Mouse (Mus musculus) limb, embryonic 10.5 days (tissue): ENCODE results near the gene Gm13539. TPM values are rescaled to one million over a fixed set of nuclear protein-coding genes. Genes with fewer than 3 reads are reported as not detected.
"Not testable (repeated sequence)": the region's sequence is repeated elsewhere in the genome, so short reads cannot be mapped to it uniquely, and the experiment has no call there.

Experiments
- DNase-seq: peaks from one replicate; pipeline ENCODE4 v3.0.0-alpha.2; 2017; ENCODE audit warnings: low spot score
- H3K27ac ChIP-seq: fragments of 300-500 bp; sonication (generic); 2 replicates; pipeline ENCODE4 v1.5.1; 2016; ENCODE audit warnings: mild to moderate bottlenecking
- H3K27me3 ChIP-seq: fragments of 300-500 bp; sonication (generic); 2 replicates; pipeline ENCODE4 v1.6.1; 2016; ENCODE audit warnings: low read depth, mild to moderate bottlenecking; ENCODE audit not compliant: poor library complexity, severe bottlenecking
- H3K36me3 ChIP-seq: fragments of 300-500 bp; sonication (generic); 2 replicates; pipeline ENCODE4 v1.6.1; 2016; ENCODE audit warnings: mild to moderate bottlenecking, moderate library complexity
- H3K4me1 ChIP-seq: fragments of 300-500 bp; sonication (generic); 2 replicates; pipeline ENCODE4 v1.6.1; 2016
- H3K4me3 ChIP-seq: fragments of 300-500 bp; sonication (generic); 2 replicates; pipeline ENCODE4 v1.5.1; 2016; ENCODE audit warnings: mild to moderate bottlenecking, moderate library complexity
- H3K9me3 ChIP-seq: fragments of 300-500 bp; sonication (generic); replicated peaks from 2 replicates; pipeline ENCODE4 v1.6.1; 2016; ENCODE audit warnings: mild to moderate bottlenecking
- WGBS: fragments of 180-500 bp; shearing (Covaris S2); methylation state at CpG from one replicate; pipeline ENCODE4 v1.1.7; 2016; 5-methylcytosine and 5-hydroxymethylcytosine counted together
- polyA plus RNA-seq: library from polyadenylated mRNA; unstranded; fragments of >200 nt; fragmentation: Nextera tagmentation; extraction: Ambion mirVana; gene quantifications from 2 replicates; pipeline ENCODE4 v1.2.1, GENCODE M21; 2016

Gene Gm13539
- not detected in 2 replicates for polyA plus RNA-seq

DNA sequence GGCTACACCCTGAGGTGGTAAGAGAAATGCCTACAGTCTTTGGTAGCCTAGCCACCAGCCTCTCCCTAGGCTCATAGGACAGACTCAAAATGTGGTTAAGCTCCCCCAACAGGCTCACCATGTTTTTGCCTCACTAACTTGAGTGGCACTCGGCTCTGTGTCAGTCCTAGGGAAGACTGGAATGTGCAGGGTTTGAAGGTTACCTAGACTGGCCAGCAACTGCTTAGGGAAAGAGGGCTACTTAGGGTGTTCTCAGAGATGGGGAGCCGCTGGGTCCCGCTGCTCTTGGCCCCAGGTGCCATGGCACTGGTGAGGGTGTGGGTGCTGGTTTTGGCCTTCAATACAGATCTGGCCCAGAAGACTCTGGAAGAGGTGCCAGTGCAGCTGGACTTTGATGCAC, at the start of gene Gm13539:
Gene Gm13539, plus strand, starts transcription at position 301 of the 400 bp plus-strand sequence.
- WGBS, result 87% methylated on average over 3 of the region's 3 CpGs
- H3K27me3 ChIP-seq, result no peaks in the 10 kb centered on the region
- H3K4me3 ChIP-seq, result no peak within 1 kb of the TSS
- no peaks in the 10 kb centered on the region for H3K9me3 ChIP-seq
- H3K27ac ChIP-seq, result no peak within 1 kb of the TSS
- peaks cover 11% of the 10 kb centered on the region for H3K4me1 ChIP-seq
- H3K36me3 ChIP-seq, result no peaks in the 10 kb centered on the region
- no peak for DNase-seq

DNA sequence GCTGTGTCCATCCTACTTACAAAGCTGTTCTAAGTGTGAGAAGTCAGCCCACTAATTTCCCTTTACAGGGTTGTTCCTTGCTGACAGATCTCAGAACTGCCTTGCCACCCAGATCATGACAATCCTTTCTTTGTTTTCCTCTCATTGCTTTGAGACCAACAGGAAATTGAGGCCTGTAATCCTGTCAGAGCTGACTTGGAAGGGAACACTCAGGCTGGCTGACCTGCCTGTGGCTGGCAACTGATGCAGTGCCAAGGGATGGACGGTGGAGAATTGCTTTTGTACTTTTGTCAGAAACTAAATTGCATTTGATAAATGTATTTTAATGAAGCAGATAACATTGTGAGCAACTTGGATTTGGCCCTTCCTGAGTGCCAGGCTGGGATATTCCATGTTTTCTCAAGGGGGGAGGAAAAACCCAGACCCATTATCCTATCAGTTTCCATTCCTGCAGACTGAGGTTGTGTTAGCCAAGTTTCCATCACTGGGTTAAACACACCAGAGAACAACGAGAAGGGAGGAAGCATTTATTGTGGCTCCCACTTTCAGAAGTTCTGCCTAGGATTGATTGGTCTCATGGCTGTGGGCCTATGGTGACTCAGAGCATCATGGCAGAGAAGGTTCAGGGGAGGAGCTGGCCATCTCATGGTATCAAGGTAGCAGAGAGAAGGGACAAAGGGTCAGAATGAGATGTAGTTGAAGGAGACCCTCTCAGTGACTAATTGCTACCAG, 48.7 kb upstream of the Gm13539 start:
- H3K27me3 ChIP-seq, result no peaks in the 10 kb centered on the region
- no peak for DNase-seq
- 0 out of 2 replicates have a peak, but pooled peaks cover 2% of the 10 kb centered on the region for H3K4me1 ChIP-seq
- H3K4me3 ChIP-seq, result no peak overlapping the region
- no peak overlapping the region for H3K27ac ChIP-seq
- no peaks in the 10 kb centered on the region for H3K9me3 ChIP-seq
- H3K36me3 ChIP-seq, result no peaks in the 10 kb centered on the region
- WGBS, result 70% methylated on average over 2 of the region's 2 CpGs

DNA sequence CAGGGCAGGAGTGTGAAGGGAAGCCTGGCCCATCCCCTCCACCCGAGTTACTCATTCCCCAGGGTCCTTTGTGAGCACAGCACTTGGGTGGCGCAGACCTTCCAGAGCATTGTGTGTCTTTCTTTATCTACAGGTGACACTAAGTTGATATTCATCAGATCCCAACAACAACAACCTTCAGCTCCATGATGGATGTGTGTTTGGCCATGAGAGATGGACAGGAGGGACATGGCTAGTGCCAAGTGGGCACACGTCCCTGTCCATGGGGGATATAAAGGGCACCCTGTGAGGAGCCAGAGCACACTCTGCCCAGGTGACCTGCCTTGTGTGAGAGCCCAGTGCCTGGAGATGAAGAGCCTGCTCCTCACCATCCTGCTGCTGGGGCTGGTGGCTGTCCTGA, 45.3 kb upstream of the Gm13539 start, which contains the start of gene Obp2b:
Gene Obp2b, plus strand, starts transcription at position 301 of the 400 bp plus-strand sequence.
- H3K27ac ChIP-seq, H3K36me3 ChIP-seq, H3K4me3 ChIP-seq, DNase-seq, H3K4me1 ChIP-seq, H3K27me3 ChIP-seq, H3K9me3 ChIP-seq: not testable (repeated sequence)
- WGBS, result 85% methylated on average over 3 of the region's 3 CpGs

DNA sequence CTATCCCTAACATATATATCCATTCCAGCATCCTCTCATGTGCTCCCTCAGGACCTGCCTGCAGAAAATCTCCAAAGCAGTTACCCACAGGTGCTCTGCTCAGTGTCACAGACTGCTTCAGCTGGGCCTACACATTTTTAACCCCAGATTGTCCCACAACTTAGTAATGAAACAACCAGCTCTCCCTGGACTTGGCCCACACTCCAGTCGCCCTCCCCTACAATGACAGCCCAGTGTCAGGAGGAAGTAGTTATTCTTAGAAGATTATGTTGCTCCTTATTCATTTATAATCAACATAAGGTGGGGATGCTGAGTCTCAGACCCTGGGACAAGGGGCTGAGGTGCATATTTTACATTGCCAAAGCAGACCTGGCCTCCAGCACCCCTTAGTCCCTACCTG, 40.4 kb upstream of the Gm13539 start:
- WGBS, result 66% methylated on average over 1 of the region's 1 CpGs

DNA sequence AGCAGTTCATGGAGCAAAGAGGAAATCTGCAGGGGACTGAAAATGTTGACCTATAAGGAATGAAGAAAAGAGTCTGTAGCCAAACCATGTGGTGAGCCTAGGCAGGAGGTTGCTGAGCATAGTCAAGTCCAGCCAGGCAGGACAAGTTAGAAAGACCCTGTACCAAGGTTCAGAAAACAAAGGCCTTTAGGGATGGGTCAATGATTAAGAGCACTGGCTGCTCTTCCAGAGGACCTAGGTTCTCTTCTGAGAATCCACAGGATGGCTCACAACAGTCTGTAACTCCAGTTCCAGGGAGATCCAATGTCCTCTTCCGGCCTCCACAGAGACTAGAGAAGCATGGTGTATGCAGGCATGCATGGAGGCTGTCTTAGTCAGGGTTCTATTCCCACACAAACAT, 27.9 kb upstream of the Gm13539 start:
- no peak overlapping the region for H3K27ac ChIP-seq
- H3K4me1 ChIP-seq, result no peaks in the 10 kb centered on the region
- 91% methylated on average over 1 of the region's 1 CpGs for WGBS
- no peaks in the 10 kb centered on the region for H3K27me3 ChIP-seq
- no peak overlapping the region for H3K4me3 ChIP-seq
- no peak for DNase-seq
- no peaks in the 10 kb centered on the region for H3K9me3 ChIP-seq
- H3K36me3 ChIP-seq, result no peaks in the 10 kb centered on the region

More for the DNA sequence above, 40.4 kb upstream of the Gm13539 start:
- H3K36me3 ChIP-seq, result no peaks in the 10 kb centered on the region
- H3K4me3 ChIP-seq, result no peak overlapping the region
- no peaks in the 10 kb centered on the region for H3K9me3 ChIP-seq
- H3K27me3 ChIP-seq, result no peaks in the 10 kb centered on the region
- no peak for DNase-seq
- no peak overlapping the region for H3K27ac ChIP-seq
- no peaks in the 10 kb centered on the region for H3K4me1 ChIP-seq

DNA sequence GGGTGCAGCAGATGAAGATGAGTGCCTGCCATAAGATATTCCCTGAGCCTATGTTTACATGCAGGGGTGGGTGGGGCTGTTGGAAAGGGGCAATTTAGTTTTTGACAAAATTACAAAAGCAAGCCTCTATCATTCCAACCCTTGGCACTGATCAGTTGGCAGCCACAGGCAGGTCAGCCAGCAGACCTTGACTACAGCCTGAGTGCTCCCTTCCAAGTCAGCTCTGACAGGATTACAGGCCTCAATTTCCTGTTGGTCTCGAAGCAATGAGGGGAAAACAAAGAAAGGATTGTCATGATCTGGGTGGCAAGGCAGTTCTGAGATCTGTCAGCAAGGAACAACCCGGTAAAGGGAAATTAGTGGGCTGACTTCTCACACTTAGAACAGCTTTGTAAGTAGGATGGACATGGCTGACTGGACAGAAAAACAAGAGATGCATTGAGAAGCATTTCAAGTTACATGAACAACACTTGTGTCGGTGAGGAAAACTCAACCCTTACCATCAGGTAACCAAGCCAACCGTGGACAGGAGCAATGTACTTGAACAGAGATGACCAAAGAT, 23.9 kb upstream of the Gm13539 start:
- Histone ChIP-seq H3K9me3 (no peaks in the 10 kb centered on the region), H3K4me3 (no peak overlapping the region), H3K4me1 (no peaks in the 10 kb centered on the region), H3K36me3 (no peaks in the 10 kb centered on the region), H3K27ac (no peak overlapping the region), H3K27me3 (no peaks in the 10 kb centered on the region)
- DNase-seq, result no peak
- 67% methylated on average over 4 of the region's 4 CpGs for whole genome bisulfite sequencing

DNA sequence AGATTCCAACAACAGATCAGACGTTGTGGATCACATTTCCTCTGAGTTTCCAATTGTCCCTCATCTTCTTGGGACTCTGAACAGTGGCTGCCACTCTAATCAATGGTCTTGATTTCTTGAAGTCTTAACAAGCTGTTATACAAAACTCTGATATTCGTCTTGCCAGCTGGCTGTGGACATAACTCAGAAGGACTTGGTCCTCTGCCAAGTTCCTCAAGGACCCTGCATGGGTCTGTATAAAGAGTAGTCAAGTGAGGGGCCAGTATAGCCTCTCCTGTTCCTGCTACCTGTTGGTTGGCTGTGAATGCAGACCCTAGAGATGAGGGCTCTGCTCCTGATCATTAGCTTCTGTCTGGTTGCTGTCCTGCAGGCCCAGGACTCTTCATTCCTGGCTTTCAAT, 16.8 kb upstream of the Gm13539 start, which contains the start of gene Lcn3:
Gene Lcn3, plus strand, starts transcription at position 301 of the 400 bp plus-strand sequence.
- DNase-seq, result no peak
- Histone ChIP-seq H3K27me3 (no peaks in the 10 kb centered on the region), H3K36me3 (no peaks in the 10 kb centered on the region), H3K27ac (no peak within 1 kb of the TSS), H3K4me3 (no peak within 1 kb of the TSS), H3K4me1 (no peaks in the 10 kb centered on the region), H3K9me3 (no peaks in the 10 kb centered on the region)
- WGBS, result 68% methylated on average over 2 of the region's 2 CpGs

DNA sequence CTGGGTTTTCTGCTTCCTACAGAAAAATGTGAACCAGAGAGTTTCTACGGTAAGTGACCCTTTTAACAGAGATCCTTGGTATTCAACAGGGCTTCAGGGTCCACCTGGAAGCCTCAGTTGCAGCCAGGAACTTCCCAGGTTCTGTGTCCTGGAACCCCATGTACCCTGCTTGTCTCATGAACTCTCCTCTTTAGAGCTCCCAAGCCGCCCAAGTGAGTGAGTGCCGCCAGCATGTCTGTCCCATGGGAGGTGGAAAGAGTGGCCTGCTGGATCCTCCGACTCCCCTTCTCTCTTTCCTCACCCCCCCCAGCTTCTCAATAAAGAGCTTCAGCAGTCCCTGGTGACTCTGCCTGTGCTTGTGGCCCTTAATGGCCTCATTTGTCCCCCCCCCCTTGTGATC, 14.3 kb upstream of the Gm13539 start:
- Histone ChIP-seq H3K27ac (no peak overlapping the region), H3K4me3 (no peak overlapping the region), H3K27me3 (no peaks in the 10 kb centered on the region), H3K4me1 (no peaks in the 10 kb centered on the region), H3K36me3 (no peaks in the 10 kb centered on the region), H3K9me3 (no peaks in the 10 kb centered on the region)
- DNase-seq, result no peak
- WGBS, result 87% methylated on average over 4 of the region's 4 CpGs

DNA sequence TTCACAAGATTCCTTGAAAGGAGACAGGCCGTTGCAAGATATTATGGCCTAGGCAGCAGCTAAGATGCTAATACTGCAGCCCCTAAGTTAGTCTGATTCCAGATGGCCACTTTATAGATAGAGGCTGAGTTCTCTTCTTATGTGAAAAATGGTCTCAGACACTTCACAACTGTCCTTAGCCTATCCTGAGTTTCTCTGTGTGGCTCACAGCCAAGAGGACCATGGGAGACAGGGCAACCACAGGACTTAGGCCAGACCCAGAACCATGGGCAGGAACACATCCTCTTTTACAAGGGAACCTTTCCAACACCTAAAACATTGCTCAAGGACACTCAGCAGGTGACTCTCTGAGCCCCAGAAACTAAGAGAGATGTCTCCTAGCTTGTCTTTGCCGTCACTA, 8.6 kb upstream of the Gm13539 start:
- H3K4me1 ChIP-seq, result no peaks in the 10 kb centered on the region
- 88% methylated on average over 2 of the region's 2 CpGs for WGBS
- no peaks in the 10 kb centered on the region for H3K9me3 ChIP-seq
- H3K36me3 ChIP-seq, result no peaks in the 10 kb centered on the region
- H3K27me3 ChIP-seq, result no peaks in the 10 kb centered on the region
- DNase-seq, result no peak
- no peak overlapping the region for H3K4me3 ChIP-seq
- no peak overlapping the region for H3K27ac ChIP-seq

DNA sequence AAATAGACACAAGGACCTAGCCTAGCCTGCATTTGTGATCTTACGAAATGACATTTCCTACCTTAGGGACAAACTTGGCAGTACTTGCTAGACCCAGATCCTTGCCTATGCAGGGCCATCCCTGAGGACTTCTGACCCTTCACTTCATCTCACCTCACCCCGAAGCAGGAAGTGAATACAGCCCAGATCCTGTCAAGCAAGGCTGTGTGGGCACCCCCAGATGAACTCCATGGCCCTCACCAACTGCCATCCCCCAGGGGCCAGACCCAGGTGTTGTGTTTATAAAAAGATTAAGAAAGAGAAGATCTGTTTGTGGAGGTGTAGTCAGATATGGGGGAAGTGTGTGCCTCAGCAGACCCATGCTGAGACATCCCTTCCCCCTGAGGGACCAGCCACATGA, 7.4 kb upstream of the Gm13539 start:
- no peaks in the 10 kb centered on the region for H3K4me1 ChIP-seq
- no peaks in the 10 kb centered on the region for H3K27me3 ChIP-seq
- no peak overlapping the region for H3K27ac ChIP-seq
- H3K9me3 ChIP-seq, result no peaks in the 10 kb centered on the region
- H3K4me3 ChIP-seq, result no peak overlapping the region
- no peaks in the 10 kb centered on the region for H3K36me3 ChIP-seq
- DNase-seq, result no peak
- WGBS, result 83% methylated on average over 2 of the region's 2 CpGs

DNA sequence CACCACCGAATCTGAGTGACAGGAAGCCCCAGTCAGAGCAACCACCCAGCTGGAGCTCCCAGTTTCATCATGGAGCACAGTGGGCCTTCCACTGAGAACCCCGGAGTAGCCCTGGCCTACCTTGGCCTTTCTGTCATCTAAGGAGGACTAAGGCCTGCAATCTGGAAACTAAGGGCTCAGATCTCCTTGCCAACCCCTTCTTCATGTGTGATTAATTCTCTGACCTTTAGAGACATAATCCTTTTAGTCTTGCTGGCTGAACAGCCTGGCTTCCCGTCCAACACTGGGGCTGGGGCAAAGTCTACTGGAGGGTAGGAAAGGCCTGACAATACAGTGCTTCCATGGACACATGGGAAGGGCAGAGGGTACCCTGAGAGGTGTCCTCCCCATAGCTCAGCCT, 6.1 kb upstream of the Gm13539 start:
- Histone ChIP-seq H3K27me3 (no peaks in the 10 kb centered on the region), H3K4me1 (no peaks in the 10 kb centered on the region), H3K36me3 (no peaks in the 10 kb centered on the region), H3K27ac (no peak overlapping the region), H3K9me3 (no peaks in the 10 kb centered on the region), H3K4me3 (no peak overlapping the region)
- 84% methylated on average over 3 of the region's 3 CpGs for WGBS
- no peak for DNase-seq

DNA sequence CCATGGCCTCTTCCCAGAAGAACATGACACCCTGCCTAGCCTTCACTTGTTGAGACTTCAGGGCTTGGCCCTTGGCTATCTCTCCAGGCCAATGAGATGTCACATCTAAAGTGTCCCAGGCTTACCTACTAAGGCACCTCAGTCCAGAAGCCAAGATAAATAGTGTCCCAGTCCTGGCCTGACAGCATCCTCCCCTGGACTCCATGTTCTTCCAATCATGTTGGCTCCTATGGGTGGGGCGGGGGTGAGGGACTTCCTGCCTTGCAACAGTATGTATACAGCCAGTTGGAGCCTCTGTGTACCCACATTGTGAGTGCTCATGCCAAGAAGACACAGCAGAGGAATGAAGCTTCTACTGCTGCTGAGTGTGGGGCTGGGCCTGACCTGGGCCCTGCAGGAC, 5.3 kb upstream of the Gm13539 start, which contains the start of gene Lcn11:
Gene Lcn11, plus strand, starts transcription at position 301 of the 400 bp plus-strand sequence.
- H3K4me3 ChIP-seq, result no peak within 1 kb of the TSS
- H3K36me3 ChIP-seq, result no peaks in the 10 kb centered on the region
- no peaks in the 10 kb centered on the region for H3K9me3 ChIP-seq
- DNase-seq, result no peak
- H3K27me3 ChIP-seq, result no peaks in the 10 kb centered on the region
- WGBS, result 96% methylated on average over 1 of the region's 1 CpGs
- no peak within 1 kb of the TSS for H3K27ac ChIP-seq
- no peaks in the 10 kb centered on the region for H3K4me1 ChIP-seq

DNA sequence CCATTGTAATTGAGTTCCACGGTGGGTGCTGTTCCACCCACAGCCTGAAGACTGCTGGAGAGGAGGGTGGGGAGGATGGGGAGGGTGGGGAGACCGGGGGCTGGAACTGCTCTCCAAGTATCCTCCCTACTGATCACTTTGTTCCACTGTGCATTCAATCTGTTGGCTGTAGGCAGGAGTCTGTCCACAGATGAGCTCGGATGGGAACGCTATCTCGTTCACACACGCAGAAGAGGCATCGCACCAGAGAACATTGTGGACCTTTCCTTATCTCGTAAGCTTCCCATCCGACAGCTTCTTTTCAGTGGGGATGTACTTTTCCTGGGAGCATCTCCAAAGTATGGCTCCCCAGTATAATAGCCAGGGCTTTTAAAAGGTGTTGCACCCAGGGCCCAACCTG, 3.0 kb upstream of the Gm13539 start:
- DNase-seq, result no peak
- WGBS, result 87% methylated on average over 9 of the region's 9 CpGs
- no peaks in the 10 kb centered on the region for H3K9me3 ChIP-seq
- no peaks in the 10 kb centered on the region for H3K4me1 ChIP-seq
- no peak overlapping the region for H3K4me3 ChIP-seq
- H3K27me3 ChIP-seq, result no peaks in the 10 kb centered on the region
- H3K36me3 ChIP-seq, result no peaks in the 10 kb centered on the region
- H3K27ac ChIP-seq, result no peak overlapping the region
